Mouse (Mus musculus) liver, embryonic 14.5 days (tissue): ENCODE measurements around the gene Bbs9.

Source experiments
- CTCF ChIP-seq: IDR thresholded peaks from 2 replicates; pipeline ENCODE4 v1.5.1; 2016; ENCODE audit warnings: antibody characterized with exemption, low read depth, control low read depth
- EP300 ChIP-seq: IDR thresholded peaks from 2 replicates; pipeline ENCODE4 v1.6.1; 2016; ENCODE audit warnings: antibody characterized with exemption, low read depth

DNA sequence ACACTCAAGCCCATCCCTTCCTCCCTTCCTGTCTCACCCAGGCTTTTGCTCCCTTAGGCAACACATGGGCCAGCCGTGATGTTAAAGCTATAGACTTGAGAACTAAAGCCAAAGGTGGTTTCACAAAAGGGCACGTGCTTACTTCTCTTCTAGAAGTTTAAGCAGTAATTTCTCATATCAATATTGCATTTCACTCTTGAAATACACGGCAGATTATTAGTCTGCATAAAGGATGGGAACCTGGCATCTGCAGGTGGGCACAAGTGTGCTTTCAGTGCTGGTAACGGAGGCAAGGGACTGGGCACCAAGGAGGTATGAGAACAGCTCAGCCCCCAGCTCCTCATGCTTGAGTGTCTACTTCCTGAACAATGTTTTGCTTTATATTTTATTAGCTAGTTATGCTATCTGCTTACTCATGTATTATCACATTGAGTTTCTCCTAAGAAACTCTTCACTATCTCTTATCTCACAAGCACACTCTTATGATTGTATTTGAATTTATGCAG is 334.2 kb downstream of the Bbs9 start:
- TF ChIP-seq CTCF = no peak
- TF ChIP-seq EP300 = peak; percentile 64
